Mouse (Mus musculus): ENCODE measurements around the gene Edc3. TPM values are rescaled to one million over a fixed set of nuclear protein-coding genes. Genes with fewer than 3 reads are reported as not detected.

The Edc3 gene
- polyA plus RNA-seq, 1 experiment = 16.8 TPM

GRCm38 (mm10) chr9:57671500-57671899, 36.8 kb upstream of the Edc3 start:
- H3K27me3 ChIP-seq (ENCODE audit: control insufficient read depth, insufficient read depth, insufficient read length) = peaks cover 7% of the 10 kb centered on the region
- no peaks in the 10 kb centered on the region for H3K79me3 ChIP-seq (ENCODE audit: low read depth)
- TF ChIP-seq MAX (IDR thresholded peaks at IDR 0.05) (no peak), CEBPB (IDR thresholded peaks at IDR 0.05; ENCODE audit: low read depth) (no peak), USF1 (IDR thresholded peaks at IDR 0.05; ENCODE audit: low read depth) (no peak), MYOG (IDR thresholded peaks at IDR 0.05; ENCODE audit: control insufficient read depth, extremely low read depth, insufficient read length) (no peak), MYOD1 (IDR thresholded peaks at IDR 0.05; ENCODE audit: control insufficient read depth, insufficient read length, low read depth) (no peak), CTCF (IDR thresholded peaks at IDR 0.05; ENCODE audit: control insufficient read depth, insufficient read depth, insufficient read length) (no peak), FOSL1 (IDR thresholded peaks at IDR 0.05; ENCODE audit: insufficient read depth, low read length, poor library complexity, severe bottlenecking) (no peak)
- H3ac ChIP-seq (ENCODE audit: control insufficient read depth, insufficient read length, low read depth) = no peak overlapping the region
- no peaks in the 10 kb centered on the region for H3K79me2 ChIP-seq (ENCODE audit: control insufficient read depth, insufficient read depth)
- no peak overlapping the region for H3K4me3 ChIP-seq (ENCODE audit: insufficient read depth, poor library complexity, severe bottlenecking)
- H3K36me3 ChIP-seq (ENCODE audit: control insufficient read depth, insufficient read depth) = no peaks in the 10 kb centered on the region

- no peak overlapping the region for H3ac ChIP-seq (ENCODE audit: control insufficient read depth, insufficient read length, low read depth)
- no peaks in the 10 kb centered on the region for H3K79me3 ChIP-seq (ENCODE audit: low read depth)
- no peaks in the 10 kb centered on the region for H3K36me3 ChIP-seq (ENCODE audit: control insufficient read depth, insufficient read depth)
- TF ChIP-seq MYOG (IDR thresholded peaks at IDR 0.05; ENCODE audit: control insufficient read depth, extremely low read depth, insufficient read length) (no peak), FOSL1 (IDR thresholded peaks at IDR 0.05; ENCODE audit: insufficient read depth, low read length, poor library complexity, severe bottlenecking) (no peak), CTCF (IDR thresholded peaks at IDR 0.05; ENCODE audit: control insufficient read depth, insufficient read depth, insufficient read length) (no peak), MAX (IDR thresholded peaks at IDR 0.05) (no peak), MYOD1 (IDR thresholded peaks at IDR 0.05; ENCODE audit: control insufficient read depth, insufficient read length, low read depth) (no peak), USF1 (IDR thresholded peaks at IDR 0.05; ENCODE audit: low read depth) (no peak), CEBPB (IDR thresholded peaks at IDR 0.05; ENCODE audit: low read depth) (no peak)
- no peaks in the 10 kb centered on the region for H3K79me2 ChIP-seq (ENCODE audit: control insufficient read depth, insufficient read depth)
- H3K4me3 ChIP-seq (ENCODE audit: insufficient read depth, poor library complexity, severe bottlenecking) = no peak overlapping the region
- peaks cover 4% of the 10 kb centered on the region for H3K27me3 ChIP-seq (ENCODE audit: control insufficient read depth, insufficient read depth, insufficient read length)
These were observed 26.9 kb upstream of the Edc3 start for GRCm38 (mm10) chr9:57681411-57681810.

- TF ChIP-seq CEBPB (IDR thresholded peaks at IDR 0.05; ENCODE audit: low read depth) = no peak
- Histone ChIP-seq H3K79me2 (ENCODE audit: control insufficient read depth, insufficient read depth) (no peaks in the 10 kb centered on the region), H3K4me3 (ENCODE audit: insufficient read depth, poor library complexity, severe bottlenecking) (no peak within 1 kb of the TSS), H3K36me3 (ENCODE audit: control insufficient read depth, insufficient read depth) (no peaks in the 10 kb centered on the region), H3ac (ENCODE audit: control insufficient read depth, insufficient read length, low read depth) (no peak within 1 kb of the TSS), H3K27me3 (ENCODE audit: control insufficient read depth, insufficient read depth, insufficient read length) (peaks cover 4% of the 10 kb centered on the region), H3K79me3 (ENCODE audit: low read depth) (no peaks in the 10 kb centered on the region)
These were observed 24.8 kb upstream of the Edc3 start, which contains the start of gene Cyp1a2 for GRCm38 (mm10) chr9:57683520-57683919. Cyp1a2 (minus strand) TSS chr9:57683703.

- Histone ChIP-seq H3K79me2 (ENCODE audit: control insufficient read depth, insufficient read depth) (no peaks in the 10 kb centered on the region), H3K79me3 (ENCODE audit: low read depth) (no peaks in the 10 kb centered on the region), H3K27me3 (ENCODE audit: control insufficient read depth, insufficient read depth, insufficient read length) (peaks cover 4% of the 10 kb centered on the region), H3K4me3 (ENCODE audit: insufficient read depth, poor library complexity, severe bottlenecking) (no peak overlapping the region), H3K36me3 (ENCODE audit: control insufficient read depth, insufficient read depth) (no peaks in the 10 kb centered on the region), H3ac (ENCODE audit: control insufficient read depth, insufficient read length, low read depth) (no peak overlapping the region)
- TF ChIP-seq CTCF (IDR thresholded peaks at IDR 0.05; ENCODE audit: control insufficient read depth, insufficient read depth, insufficient read length) (no peak), MAX (IDR thresholded peaks at IDR 0.05) (no peak)
These were observed 22.3 kb upstream of the Edc3 start for GRCm38 (mm10) chr9:57686011-57686410.

GRCm38 (mm10) chr9:57687751-57688150, 20.6 kb upstream of the Edc3 start, which contains the start of gene Cyp1a1:
Cyp1a1 (plus strand) TSS chr9:57687928.
- Histone ChIP-seq H3K79me3 (ENCODE audit: low read depth) (no peaks in the 10 kb centered on the region), H3K4me3 (ENCODE audit: insufficient read depth, poor library complexity, severe bottlenecking) (no peak within 1 kb of the TSS)
- TF ChIP-seq MAX (IDR thresholded peaks at IDR 0.05) (no peak), MYOG (IDR thresholded peaks at IDR 0.05; ENCODE audit: control insufficient read depth, extremely low read depth, insufficient read length) (no peak), CEBPB (IDR thresholded peaks at IDR 0.05; ENCODE audit: low read depth) (no peak), FOSL1 (IDR thresholded peaks at IDR 0.05; ENCODE audit: insufficient read depth, low read length, poor library complexity, severe bottlenecking) (no peak), USF1 (IDR thresholded peaks at IDR 0.05; ENCODE audit: low read depth) (no peak), CTCF (IDR thresholded peaks at IDR 0.05; ENCODE audit: control insufficient read depth, insufficient read depth, insufficient read length) (no peak), MYOD1 (IDR thresholded peaks at IDR 0.05; ENCODE audit: control insufficient read depth, insufficient read length, low read depth) (no peak)

GRCm38 (mm10) chr9:57688158-57688557, 20.2 kb upstream of the Edc3 start:
- H3K79me2 ChIP-seq (ENCODE audit: control insufficient read depth, insufficient read depth) = no peaks in the 10 kb centered on the region
- TF ChIP-seq MYOG (IDR thresholded peaks at IDR 0.05; ENCODE audit: control insufficient read depth, extremely low read depth, insufficient read length) = no peak
- no peak for TF ChIP-seq CTCF (IDR thresholded peaks at IDR 0.05; ENCODE audit: control insufficient read depth, insufficient read depth, insufficient read length)
- no peak for TF ChIP-seq MAX (IDR thresholded peaks at IDR 0.05)
- no peak for TF ChIP-seq USF1 (IDR thresholded peaks at IDR 0.05; ENCODE audit: low read depth)
- no peak for TF ChIP-seq MYOD1 (IDR thresholded peaks at IDR 0.05; ENCODE audit: control insufficient read depth, insufficient read length, low read depth)
- no peak for TF ChIP-seq FOSL1 (IDR thresholded peaks at IDR 0.05; ENCODE audit: insufficient read depth, low read length, poor library complexity, severe bottlenecking)
- TF ChIP-seq CEBPB (IDR thresholded peaks at IDR 0.05; ENCODE audit: low read depth) = no peak
- H3K27me3 ChIP-seq (ENCODE audit: control insufficient read depth, insufficient read depth, insufficient read length) = no peaks in the 10 kb centered on the region
- H3K4me3 ChIP-seq (ENCODE audit: insufficient read depth, poor library complexity, severe bottlenecking) = no peak overlapping the region
- H3K36me3 ChIP-seq (ENCODE audit: control insufficient read depth, insufficient read depth) = no peaks in the 10 kb centered on the region
- no peak overlapping the region for H3ac ChIP-seq (ENCODE audit: control insufficient read depth, insufficient read length, low read depth)
- no peaks in the 10 kb centered on the region for H3K79me3 ChIP-seq (ENCODE audit: low read depth)

More at GRCm38 (mm10) chr9:57687751-57688150, 20.6 kb upstream of the Edc3 start, which contains the start of gene Cyp1a1:
- H3K27me3 ChIP-seq (ENCODE audit: control insufficient read depth, insufficient read depth, insufficient read length) = no peaks in the 10 kb centered on the region
- no peaks in the 10 kb centered on the region for H3K36me3 ChIP-seq (ENCODE audit: control insufficient read depth, insufficient read depth)
- H3ac ChIP-seq (ENCODE audit: control insufficient read depth, insufficient read length, low read depth) = no peak within 1 kb of the TSS
- no peaks in the 10 kb centered on the region for H3K79me2 ChIP-seq (ENCODE audit: control insufficient read depth, insufficient read depth)

Measured in C2C12 (cell line).